Mouse (Mus musculus) cerebellum, postnatal 10 days (tissue): Measurements from ENCODE around the gene 2310033P09Rik.
A peak's percentile ranks its signal among the peaks of the same experiment; 100 is the strongest.

Experiments
- DNase-seq, 2 experiments: peaks; one replicate each; pipeline ENCODE4 v3.0.0; 2021; ENCODE audit warnings: mixed read lengths in 2 of 2

Gene 2310033P09Rik

DNA sequence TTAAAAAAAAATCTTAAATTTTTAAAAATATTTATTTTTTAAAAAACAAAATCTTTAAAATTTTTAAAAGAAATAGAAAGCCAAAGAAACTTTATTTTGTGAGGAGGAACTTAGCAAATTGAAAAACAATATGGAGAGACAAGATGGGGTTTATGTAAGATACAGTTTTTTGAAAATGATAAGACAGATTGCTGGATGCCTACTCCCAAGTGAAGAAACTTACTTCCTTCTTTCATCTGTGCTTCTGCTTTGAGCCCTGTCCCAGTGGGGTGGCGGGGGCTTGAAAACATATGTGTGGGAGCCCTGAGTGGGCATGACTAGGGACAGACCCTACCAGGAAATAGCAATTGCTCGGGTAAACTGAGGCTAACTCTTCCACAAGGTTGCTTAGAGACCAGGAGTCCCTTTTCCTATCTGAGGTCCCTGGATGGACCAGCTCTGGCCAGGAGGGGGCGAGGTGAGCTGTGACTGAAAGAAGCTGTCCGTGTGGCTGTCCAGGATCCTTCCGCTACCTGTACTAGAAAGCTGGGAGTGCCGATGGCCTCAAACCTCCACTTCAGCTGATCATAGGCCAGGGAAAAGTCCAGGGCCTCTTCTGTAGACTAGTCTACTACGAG is 22.1 kb downstream of the 2310033P09Rik start:
- DNase-seq = peak; percentile 86 to 88

DNA sequence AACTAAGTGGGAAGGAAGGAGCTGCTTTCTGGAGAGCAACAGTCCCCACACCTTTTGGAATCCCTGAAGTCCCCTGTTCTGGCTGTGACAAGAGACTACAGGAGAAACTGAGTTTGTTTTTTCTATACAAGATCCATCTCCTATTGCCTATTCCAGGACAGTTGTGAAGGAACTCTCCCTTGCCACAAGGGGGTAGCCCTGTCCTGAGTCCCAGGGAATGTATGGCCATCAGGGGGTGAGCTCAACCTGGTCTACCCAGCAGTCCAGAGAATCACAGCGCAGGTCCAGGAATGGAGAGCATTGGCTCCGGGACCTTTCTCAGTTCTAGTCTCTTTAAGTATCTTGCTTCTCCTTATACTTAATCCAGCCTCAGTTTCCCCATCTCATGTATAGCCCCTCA is 24.7 kb downstream of the 2310033P09Rik start:
- no peak for DNase-seq

DNA sequence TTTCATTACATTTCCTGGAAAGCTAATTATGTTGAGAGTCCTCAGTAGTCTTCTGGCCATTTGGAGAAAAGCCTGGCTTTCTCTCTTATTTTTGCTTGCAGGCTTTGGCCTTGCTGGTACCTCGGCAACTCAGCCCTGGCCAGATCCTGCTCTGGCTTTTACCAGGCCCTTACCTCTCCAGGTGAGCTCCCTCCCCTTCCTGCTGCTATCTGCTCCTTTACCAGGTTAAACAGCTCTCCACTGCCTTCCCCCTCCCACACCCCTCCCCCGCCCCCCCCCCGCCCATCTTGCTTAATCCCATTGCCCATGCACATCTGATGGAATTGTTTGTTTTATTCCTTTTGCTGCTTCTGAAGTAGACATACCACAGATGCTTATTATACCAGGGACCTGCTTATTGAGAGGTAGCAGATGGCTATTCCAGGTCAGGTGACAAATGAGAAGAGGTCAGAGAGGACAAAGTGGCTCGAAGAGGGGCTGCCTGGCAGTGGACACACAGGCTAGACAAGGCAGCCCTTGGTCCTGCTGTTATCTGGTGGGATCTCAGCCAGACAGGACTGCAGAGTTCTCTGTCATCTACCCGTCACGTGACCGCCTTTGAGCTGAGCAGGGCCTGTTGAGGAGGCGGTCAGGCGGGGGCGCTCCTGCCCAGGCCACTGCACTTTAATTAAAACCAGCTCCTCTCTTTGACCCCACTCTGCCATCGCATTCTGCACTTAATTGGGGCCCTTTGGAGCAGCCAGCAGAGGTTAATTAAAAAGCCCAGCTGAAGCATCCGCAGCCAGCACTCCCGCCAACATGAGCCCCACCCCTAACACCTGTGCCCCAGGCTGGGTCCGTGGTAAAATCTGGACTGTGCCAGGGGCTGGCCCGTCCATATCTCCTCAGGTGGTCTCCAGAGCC is 30.7 kb downstream of the 2310033P09Rik start:
- DNase-seq = peak; percentile 96 to 97

DNA sequence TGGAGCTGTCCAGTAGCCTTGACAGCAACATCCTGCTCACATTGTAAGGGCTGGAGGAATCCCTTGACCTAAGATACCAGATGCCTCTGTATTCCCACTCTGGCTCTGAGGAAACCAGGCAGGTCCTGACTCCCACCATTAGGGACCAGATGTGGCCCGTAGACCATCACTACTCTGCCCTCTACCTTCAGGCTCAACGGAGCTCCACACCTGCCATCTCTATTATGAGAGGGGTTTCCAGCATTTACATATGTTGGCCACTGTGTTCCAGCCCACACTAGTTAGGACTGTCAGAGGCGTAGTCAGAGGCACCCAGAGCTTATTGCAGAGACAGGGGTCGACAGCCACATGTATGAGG is 31.3 kb downstream of the 2310033P09Rik start:
- DNase-seq = no peak

DNA sequence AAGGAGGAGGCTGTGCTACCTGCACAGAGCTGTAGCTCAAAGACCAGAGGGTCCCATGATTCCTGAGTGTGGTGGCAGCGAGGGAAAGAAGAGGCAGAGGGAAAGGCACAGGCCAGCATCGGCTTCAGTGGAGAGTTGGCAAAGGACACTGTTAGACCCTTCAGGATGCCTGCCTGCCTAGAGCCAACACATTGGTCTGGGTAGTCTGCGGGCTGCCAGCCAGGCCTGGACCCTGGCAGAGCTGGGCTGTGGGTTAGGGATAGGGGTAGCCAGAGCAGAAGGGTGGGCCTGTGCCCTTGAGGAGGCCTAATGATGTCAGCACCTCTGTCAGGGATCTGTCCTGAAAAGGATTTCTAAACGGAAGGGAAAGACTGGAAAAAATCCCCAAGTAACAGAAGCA is 31.7 kb downstream of the 2310033P09Rik start:
- peak; percentile 69 to 81 for DNase-seq

DNA sequence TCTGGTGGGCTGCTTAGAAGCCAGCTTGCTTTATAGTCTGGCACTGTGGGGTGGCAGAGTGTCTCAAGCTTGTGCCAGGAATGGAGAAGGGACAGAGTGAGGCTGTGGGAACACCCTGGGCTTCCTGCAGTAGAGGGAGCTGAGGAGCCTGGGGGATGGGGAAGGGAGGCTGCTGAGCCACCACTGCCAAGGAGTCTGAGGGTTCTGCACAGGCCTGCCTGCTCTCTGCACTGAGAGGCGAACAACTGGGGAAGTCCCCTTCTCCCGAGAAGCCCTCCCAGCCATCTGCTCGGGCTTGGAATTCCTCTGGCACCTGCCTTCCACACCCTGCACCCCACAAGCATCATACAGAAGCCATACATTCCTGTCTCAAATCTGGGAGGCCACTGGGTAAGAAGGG is 33.7 kb downstream of the 2310033P09Rik start:
- peak; percentile 31 to 41 for DNase-seq

DNA sequence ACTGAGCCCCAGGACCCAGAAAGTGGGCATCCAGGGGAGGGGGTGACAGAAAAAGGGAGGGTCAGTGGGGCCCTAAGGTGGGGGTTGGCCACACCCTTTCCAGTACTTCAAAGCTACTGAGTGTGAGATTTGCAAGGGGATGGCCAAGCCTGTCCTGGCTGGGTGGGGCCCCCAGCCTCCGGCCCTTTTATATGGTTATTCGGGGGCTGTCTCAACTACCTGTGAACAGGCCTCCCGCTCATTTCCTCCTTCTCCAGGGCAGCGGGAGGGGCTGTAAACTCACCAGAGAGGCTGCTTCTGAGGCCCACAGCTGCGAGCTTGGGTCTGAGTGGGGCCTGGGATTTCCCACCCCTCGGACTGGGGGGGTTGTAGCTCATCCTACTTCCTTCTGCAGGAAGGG is 35.7 kb downstream of the 2310033P09Rik start:
- no peak for DNase-seq

DNA sequence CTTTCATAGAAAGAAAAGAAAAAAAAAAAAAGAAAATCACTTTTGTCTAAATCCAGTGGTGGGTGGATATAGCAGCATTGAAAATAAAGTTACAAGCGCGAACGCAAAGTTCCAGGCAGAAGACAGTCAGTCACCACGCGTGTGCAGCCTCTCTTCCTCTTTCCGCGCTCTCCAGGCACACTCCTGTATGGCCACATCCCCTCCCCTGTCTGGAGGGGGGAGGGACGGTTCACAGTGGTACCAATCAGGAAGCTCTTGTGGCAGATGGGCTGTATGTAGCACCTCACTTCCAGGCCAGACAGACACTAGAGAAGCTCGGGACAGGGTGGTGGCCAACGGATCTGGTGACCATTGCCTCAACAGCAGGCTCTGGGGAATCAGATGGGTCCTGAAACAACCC is 40.0 kb downstream of the 2310033P09Rik start:
- DNase-seq = no peak

DNA sequence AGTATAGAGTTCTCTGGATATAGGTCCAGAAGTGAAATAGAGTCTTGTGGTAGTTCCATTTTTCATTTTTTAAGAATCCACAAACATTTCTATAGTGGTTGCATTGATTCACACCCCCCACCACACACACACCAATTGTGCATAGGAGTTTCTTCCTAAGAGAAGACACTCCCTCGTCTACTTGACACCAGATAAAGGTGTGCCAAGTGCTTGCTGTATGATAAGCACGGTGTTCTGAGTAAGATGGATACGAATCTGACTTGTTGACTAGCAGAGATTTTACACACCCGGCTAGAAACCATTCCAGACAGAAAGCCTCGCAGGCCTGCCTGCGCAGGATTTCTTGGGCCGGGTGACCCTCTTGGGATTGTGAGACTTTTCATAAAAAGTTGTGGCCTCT is 51.5 kb downstream of the 2310033P09Rik start:
- DNase-seq = no peak
